13 mouse cellular contexts compared by ENCODE assay signal in the genomic region with DNA sequence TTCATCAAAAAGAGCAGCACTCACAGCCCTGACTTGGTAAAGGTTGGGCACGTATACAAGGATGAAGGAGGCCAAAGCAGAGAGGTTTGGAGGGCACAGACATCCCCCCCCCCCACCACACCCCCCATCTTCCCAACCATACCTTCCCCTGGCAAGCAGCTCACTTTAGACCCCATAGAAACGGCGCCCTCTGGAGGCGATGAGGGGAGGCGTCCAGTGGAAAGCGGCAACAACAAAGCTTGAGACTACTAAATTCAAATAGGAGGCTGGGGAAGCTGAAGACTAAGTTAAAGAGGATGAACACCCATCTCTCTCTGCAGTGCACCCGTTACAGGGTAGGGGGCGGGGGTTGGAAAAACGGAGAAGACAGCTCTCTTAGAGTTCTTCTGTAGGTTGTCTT. TPM values are rescaled to one million over a fixed set of nuclear protein-coding genes. Genes with fewer than 3 reads are reported as not detected.
A peak's percentile ranks its signal among the peaks of the same experiment; 100 is the strongest.
DNase-seq lines count a peak whose midpoint lies in the region; ATAC-seq and TF ChIP-seq lines count a peak whose summit lies in the region.
"Had no signal": no experiment of that assay in that cellular context is flagged by ENCODE, and none has a peak within 500 bp of the region (broad histone marks: within the 10 kb centered on the region; RNA-seq: fewer than 3 reads in every experiment).

No protein-coding gene starts in this region.

- no peaks in the 10 kb centered on the region for H3K4me1 ChIP-seq in E14TG2a.4 (replicated peaks; ENCODE audit: low read depth, low read length)
- peaks cover 0 to 15% of the 10 kb centered on the region in 2 experiments; a peak in 3 of 4 replicates for H3K4me1 ChIP-seq in liver, embryonic 14.5 days (replicated peaks; ENCODE audit: control insufficient read depth in 2 of 2, insufficient read depth in 2 of 2, low read length in 1 of 2)

- WGBS in liver, embryonic 14.5 days (ENCODE audit: insufficient replicate concordance), result 25% methylated on average over 9 of the region's 9 CpGs

- intact Hi-C loops in left cerebral cortex, adult 2 months (cut with DNase I), result no loop called here

- no peak overlapping the region for H3K4me2 ChIP-seq in liver, embryonic 14.5 days (ENCODE audit: low read depth)
- H3K4me2 ChIP-seq: heart, embryonic 15.5 days had no signal

- H3K9ac ChIP-seq in liver, embryonic 14.5 days (replicated peaks), result no peak overlapping the region
- H3K9ac ChIP-seq: heart, embryonic 15.5 days had no signal

- ATAC-seq in liver, embryonic 14.5 days (ENCODE audit: insufficient read depth), result no peak

- H3K9me3 ChIP-seq in E14TG2a.4 (ENCODE audit: low read length), result no peaks in the 10 kb centered on the region
- H3K9me3 ChIP-seq in liver, embryonic 14.5 days (ENCODE audit: control insufficient read depth, low read length), result no peaks in the 10 kb centered on the region
- H3K9me3 ChIP-seq: heart, embryonic 15.5 days had no signal

- no peaks in the 10 kb centered on the region for H3K27me3 ChIP-seq in E14TG2a.4 (ENCODE audit: insufficient read depth, low read length)
- H3K27me3 ChIP-seq in liver, embryonic 14.5 days (ENCODE audit: control insufficient read depth, insufficient read depth, low read length), result no peaks in the 10 kb centered on the region
- H3K27me3 ChIP-seq: heart, embryonic 15.5 days had no signal

- no peak for TF ChIP-seq EP300 in liver, embryonic 14.5 days (IDR thresholded peaks at IDR 0.05; ENCODE audit: low read depth)

- peak; percentile 17 for DNase-seq in adrenal gland, postnatal 25 days
- no peak for DNase-seq in adrenal gland, adult 2 months
- DNase-seq in left cerebral cortex, adult 2 months (ENCODE audit: extremely low spot score in 1 of 2, low spot score in 2 of 2), result no peak
- DNase-seq in left cerebral cortex, adult 8-10 months (ENCODE audit: low spot score in 2 of 2), result no peak
- no peak for DNase-seq in liver, embryonic 14.5 days (ENCODE audit: low read depth in 3 of 3, low spot score in 3 of 3)
- DNase-seq in ovary, postnatal 10 days (ENCODE audit: low spot score), result no peak
- no peak for DNase-seq in frontal cortex, postnatal 14 days (ENCODE audit: low spot score in 2 of 2)
- DNase-seq: kidney, adult 9 months had no signal

- TF ChIP-seq CTCF in left cerebral cortex, adult 2 months (IDR thresholded peaks at IDR 0.05), result peak; percentile 9; the same call in 1 of the 2 replicates
- TF ChIP-seq CTCF in E14TG2a.4 (conservative IDR thresholded peaks at IDR 0.05; ENCODE audit: low read length), result peak; percentile 61
- TF ChIP-seq CTCF in liver, embryonic 14.5 days (IDR thresholded peaks at IDR 0.05; ENCODE audit: low read depth), result peak; percentile 55

- no peak overlapping the region for H3K4me3 ChIP-seq in left cerebral cortex, adult 2 months
- no peak overlapping the region for H3K4me3 ChIP-seq in E14TG2a.4 (replicated peaks; ENCODE audit: low read length)
- no peak overlapping the region for H3K4me3 ChIP-seq in liver, embryonic 14.5 days (ENCODE audit: insufficient read depth in 1 of 2, low read depth in 2 of 2, low read length in 2 of 2)
- H3K4me3 ChIP-seq: heart, embryonic 15.5 days had no signal

- no peak overlapping the region for H3K27ac ChIP-seq in left cerebral cortex, adult 2 months
- H3K27ac ChIP-seq in liver, embryonic 14.5 days, result no peak overlapping the region
- H3K27ac ChIP-seq: heart, embryonic 15.5 days had no signal

- no peaks in the 10 kb centered on the region for H3K36me3 ChIP-seq in E14TG2a.4 (ENCODE audit: insufficient read depth, low read length)
- H3K36me3 ChIP-seq in liver, embryonic 14.5 days (replicated peaks; ENCODE audit: control insufficient read depth, insufficient read depth, low read depth), result no peaks in the 10 kb centered on the region
- H3K36me3 ChIP-seq: heart, embryonic 15.5 days had no signal

RNA-seq across cellular contexts. Expression of gene Tcf21, which starts 38.1 kb away (rescaled TPM):
- total RNA-seq in adrenal gland, postnatal 25 days (2021), result 10.2 and 11.7 TPM in 2 replicates
- 10 to 100 TPM; 10.4 to 19.2 TPM for total RNA-seq in adrenal gland, adult 2 months (2021)
- polyA plus RNA-seq in adrenal gland, adult 2 months (2012; rRNA removed), result 18.0 and 18.3 TPM in 2 replicates
- total RNA-seq in left cerebral cortex, adult 2 months (2021), result not detected
- total RNA-seq in left cerebral cortex, adult 8-10 months (2022), result not detected
- 4.5 and 5.2 TPM in 2 replicates for polyA plus RNA-seq in liver, embryonic 14.5 days (2012; rRNA removed)
- polyA plus RNA-seq in liver, embryonic 14.5 days (2014; fragmentation: Nextera tagmentation; extraction: Ambion mirVana), result 4.2 TPM in 2 replicates
- total RNA-seq: left cerebral cortex, postnatal 25 days; megakaryocyte-erythroid progenitor cell, adult 5-6 weeks had no signal
- polyA plus RNA-seq: C2C12 had no signal

Comparison
In these comparisons a context has a peak if more than half of its experiments do, and no peak if none do; other contexts are left out.
1. CTCF ChIP-seq: peak in every context shown above with its lines; median percentile 61 in E14TG2a.4; 55 in liver, embryonic 14.5 days; 9 in left cerebral cortex, adult 2 months.
2. RNA of gene Tcf21, which starts 38.1 kb away (total RNA-seq): 10.4 to 19.2 TPM in adrenal gland, adult 2 months and 10.2 to 11.7 TPM in adrenal gland, postnatal 25 days; not detected in left cerebral cortex, adult 2 months and not detected in left cerebral cortex, adult 8-10 months; every median in the first group is over 10 times any median in the second.